Mouse (Mus musculus): Measurements from ENCODE around the gene Ankrd60.

The Ankrd60 gene

GRCm38 (mm10) chr2:173584361-173584760 is 6.2 kb upstream of the Ankrd60 start:
- DNase-seq (ENCODE audit: low spot score) = no peak

- DNase-seq (ENCODE audit: low spot score) = peak; percentile 15
Measured at GRCm38 (mm10) chr2:173583455-173583854, 5.3 kb upstream of the Ankrd60 start.

GRCm38 (mm10) chr2:173582903-173583302 is 4.7 kb upstream of the Ankrd60 start:
- DNase-seq (ENCODE audit: low spot score) = no peak

- DNase-seq (ENCODE audit: low spot score) = no peak
Measured at GRCm38 (mm10) chr2:173581096-173581495, 2.9 kb upstream of the Ankrd60 start.

- DNase-seq (ENCODE audit: low spot score) = no peak
Measured at GRCm38 (mm10) chr2:173578595-173578994, 430 bp upstream of the Ankrd60 start.

- DNase-seq (ENCODE audit: low spot score) = no peak
Measured at GRCm38 (mm10) chr2:173564179-173564578, 14.0 kb downstream of the Ankrd60 start.

GRCm38 (mm10) chr2:173563336-173563735 is 14.8 kb downstream of the Ankrd60 start:
- DNase-seq (ENCODE audit: low spot score) = peak; percentile 39

GRCm38 (mm10) chr2:173561851-173562442 is 16.2 kb downstream of the Ankrd60 start:
- DNase-seq (ENCODE audit: low spot score) = peak; percentile 77

GRCm38 (mm10) chr2:173558754-173559396 is 19.3 kb downstream of the Ankrd60 start:
- no peak for DNase-seq (ENCODE audit: low spot score)

GRCm38 (mm10) chr2:173553863-173554262 is 24.3 kb downstream of the Ankrd60 start:
- no peak for DNase-seq (ENCODE audit: low spot score)

GRCm38 (mm10) chr2:173550681-173551080 is 27.5 kb downstream of the Ankrd60 start:
- DNase-seq (ENCODE audit: low spot score) = no peak

- no peak for DNase-seq (ENCODE audit: low spot score)
Measured at GRCm38 (mm10) chr2:173549236-173549635, 28.9 kb downstream of the Ankrd60 start.

GRCm38 (mm10) chr2:173545992-173546703 is 32.0 kb downstream of the Ankrd60 start:
- peak; percentile 84 for DNase-seq (ENCODE audit: low spot score)

GRCm38 (mm10) chr2:173542716-173543115 is 35.4 kb downstream of the Ankrd60 start:
- DNase-seq (ENCODE audit: low spot score) = no peak

- DNase-seq (ENCODE audit: low spot score) = no peak
Measured at GRCm38 (mm10) chr2:173541748-173542147, 36.4 kb downstream of the Ankrd60 start.

- no peak for DNase-seq (ENCODE audit: low spot score)
Measured at GRCm38 (mm10) chr2:173539781-173540180, 38.4 kb downstream of the Ankrd60 start.

- DNase-seq (ENCODE audit: low spot score) = no peak
Measured at GRCm38 (mm10) chr2:173535886-173536285, 42.3 kb downstream of the Ankrd60 start.

- no peak for DNase-seq (ENCODE audit: low spot score)
Measured at GRCm38 (mm10) chr2:173535390-173535789, 42.8 kb downstream of the Ankrd60 start.

- no peak for DNase-seq (ENCODE audit: low spot score)
Measured at GRCm38 (mm10) chr2:173534581-173534980, 43.6 kb downstream of the Ankrd60 start.

GRCm38 (mm10) chr2:173532711-173533462 is 45.3 kb downstream of the Ankrd60 start:
- no peak for DNase-seq (ENCODE audit: low spot score)

- no peak for DNase-seq (ENCODE audit: low spot score)
Measured at GRCm38 (mm10) chr2:173528493-173528892, 49.7 kb downstream of the Ankrd60 start.

GRCm38 (mm10) chr2:173522376-173522775 is 55.8 kb downstream of the Ankrd60 start, which contains the start of gene 1700021F07Rik:
TSS of gene 1700021F07Rik (plus strand) at chr2:173522586.
- DNase-seq (ENCODE audit: low spot score) = no peak

All from layer of hippocampus, adult 11-12 months (tissue).